Mouse (Mus musculus) CD4-positive, CD25-positive, alpha-beta regulatory T cell, adult 2 months (primary cell): ENCODE measurements around the gene Ubl3.

Experiments used
- DNase-seq: peaks from one replicate; pipeline ENCODE4 v3.0.0-alpha.2; 2012; ENCODE audit warnings: low read depth, low spot score

The Ubl3 gene

GRCm38 (mm10) chr5:148486202-148486601, 66.4 kb downstream of the Ubl3 start:
- no peak for DNase-seq

DNA sequence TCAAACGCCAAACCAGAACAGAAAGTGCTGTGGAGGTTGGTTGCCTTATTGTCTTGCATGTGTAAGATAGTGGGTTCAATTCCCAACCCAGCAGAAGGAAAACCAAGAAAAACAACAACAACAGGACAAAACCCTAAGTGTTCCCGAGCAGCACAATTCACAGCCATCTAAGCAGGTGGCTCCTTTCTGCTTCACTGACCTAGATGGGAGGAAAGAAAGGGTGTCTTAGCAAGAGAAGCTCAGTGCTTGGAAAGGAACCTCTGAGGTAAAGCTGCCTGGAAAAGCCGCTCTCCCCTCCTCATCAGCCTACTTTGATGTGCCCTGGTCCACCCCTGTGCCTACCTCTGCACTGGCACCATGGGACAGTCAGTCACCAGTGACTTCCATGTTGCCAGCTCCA, 70.8 kb downstream of the Ubl3 start:
- DNase-seq = no peak

- DNase-seq = no peak
Observed at GRCm38 (mm10) chr5:148474346-148474745, 78.2 kb downstream of the Ubl3 start.

DNA sequence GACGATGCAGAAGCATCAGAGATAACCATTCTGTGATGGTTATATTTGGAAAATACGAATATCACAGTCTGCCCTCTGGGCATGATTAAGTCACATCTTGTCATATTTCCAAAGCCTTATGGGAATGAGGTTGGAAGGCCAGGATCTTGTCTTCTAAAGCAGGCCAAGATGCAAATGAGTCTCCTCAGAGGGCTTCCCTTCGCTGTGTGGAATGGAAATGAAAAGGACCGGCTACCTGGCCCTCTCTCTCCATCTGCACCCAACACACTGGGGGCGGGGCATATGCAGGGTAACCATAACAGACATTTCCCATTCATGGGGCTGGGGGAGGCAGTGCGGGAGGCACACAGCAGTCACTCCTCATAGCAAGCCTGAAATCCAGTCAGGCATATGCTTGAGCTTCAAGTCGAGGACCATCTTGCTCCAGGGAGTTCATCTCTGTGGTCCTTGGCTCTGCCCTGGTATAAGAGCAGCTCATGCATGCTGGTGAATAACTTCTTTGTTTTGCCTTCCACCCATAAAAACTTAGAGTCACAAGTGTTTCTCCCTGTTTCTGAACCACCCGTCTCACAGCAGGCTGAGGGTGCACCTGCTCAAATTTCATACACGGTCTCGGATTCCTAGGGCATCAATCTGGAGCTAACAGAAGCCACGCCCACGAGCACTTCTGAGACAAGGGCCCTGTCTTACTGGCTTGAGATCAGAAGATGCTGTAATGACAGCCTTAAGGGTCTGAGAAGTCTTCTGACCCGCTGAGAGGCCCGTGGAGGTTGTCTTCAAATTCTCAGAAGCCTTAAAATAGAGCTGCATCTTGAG, 83.8 kb downstream of the Ubl3 start:
- no peak for DNase-seq

DNA sequence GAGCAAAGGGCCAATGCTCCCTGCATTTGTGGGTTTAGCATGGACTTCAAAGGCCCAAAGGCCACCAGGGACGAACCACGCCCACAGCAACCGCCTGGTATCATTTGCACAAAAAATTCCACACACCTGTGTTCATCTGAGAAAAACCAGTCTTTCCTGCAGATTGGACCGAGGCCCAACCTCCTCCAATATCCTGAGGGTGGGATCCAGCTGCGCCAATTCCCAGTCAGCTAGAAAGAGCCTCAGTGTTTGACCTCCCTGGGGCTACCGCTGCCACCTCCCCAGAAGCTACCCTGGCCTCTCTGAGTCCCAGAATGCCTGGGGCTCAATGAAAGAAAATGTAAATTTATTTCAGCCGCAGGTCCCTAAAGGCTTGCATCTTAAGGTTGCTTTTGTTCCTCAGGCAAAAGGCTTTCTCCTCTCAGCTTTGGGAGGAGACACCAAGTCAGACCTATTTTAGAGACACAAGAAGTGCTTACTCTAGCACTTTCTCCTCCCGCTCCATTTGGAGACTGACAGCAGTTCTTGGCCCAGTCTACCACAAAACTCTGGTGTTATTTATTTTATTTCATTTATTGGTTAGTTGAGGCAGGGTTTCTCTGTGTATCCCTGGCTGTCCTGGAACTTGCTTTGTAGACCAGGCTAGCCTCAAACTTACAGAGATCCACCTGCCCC, 85.5 kb downstream of the Ubl3 start:
- DNase-seq = no peak

- DNase-seq = no peak
Observed at GRCm38 (mm10) chr5:148466116-148466515, 86.5 kb downstream of the Ubl3 start.

- no peak for DNase-seq
Observed at GRCm38 (mm10) chr5:148465091-148465490, 87.5 kb downstream of the Ubl3 start.

DNA sequence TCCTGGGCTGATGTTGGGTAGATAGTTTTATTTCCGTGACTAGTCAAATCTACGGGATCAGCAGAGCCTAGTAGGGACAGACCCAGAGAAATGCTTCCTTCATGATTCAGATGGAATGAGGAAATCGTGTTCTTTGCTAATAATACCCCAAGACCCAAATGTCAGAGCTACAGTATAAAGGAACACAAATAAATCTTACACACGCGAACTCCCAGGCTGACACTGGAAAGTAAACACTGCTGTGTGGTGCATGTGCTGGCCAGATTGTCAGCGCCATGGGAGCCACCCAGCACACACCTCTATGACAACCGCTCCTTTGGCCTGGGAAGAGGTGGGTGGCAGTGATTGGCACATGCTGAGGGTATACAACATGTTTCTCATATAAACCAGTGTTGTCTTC, 88.1 kb downstream of the Ubl3 start:
- no peak for DNase-seq

GRCm38 (mm10) chr5:148463783-148464294, 88.8 kb downstream of the Ubl3 start:
- DNase-seq = no peak
